Mouse (Mus musculus) thymus, postnatal 0 days (tissue): ENCODE data around the gene Polr3g. TPM values are rescaled to one million over a fixed set of nuclear protein-coding genes. Genes with fewer than 3 reads are reported as not detected.
"Not testable (repeated sequence)": the region's sequence is repeated elsewhere in the genome, so short reads cannot be mapped to it uniquely, and the experiment has no call there.

Source experiments
- DNase-seq: peaks from one replicate; pipeline ENCODE4 v3.0.0-alpha.2; 2015; ENCODE audit warnings: low spot score
- polyA plus RNA-seq: library from polyadenylated mRNA; unstranded; fragments of >200 nt; fragmentation: Nextera tagmentation; extraction: Ambion mirVana; gene quantifications from 2 replicates; pipeline ENCODE4 v1.2.1, GENCODE M21; 2015

Polr3g gene
- polyA plus RNA-seq, 1 experiment from 2014 or later = 12.8 TPM

DNA sequence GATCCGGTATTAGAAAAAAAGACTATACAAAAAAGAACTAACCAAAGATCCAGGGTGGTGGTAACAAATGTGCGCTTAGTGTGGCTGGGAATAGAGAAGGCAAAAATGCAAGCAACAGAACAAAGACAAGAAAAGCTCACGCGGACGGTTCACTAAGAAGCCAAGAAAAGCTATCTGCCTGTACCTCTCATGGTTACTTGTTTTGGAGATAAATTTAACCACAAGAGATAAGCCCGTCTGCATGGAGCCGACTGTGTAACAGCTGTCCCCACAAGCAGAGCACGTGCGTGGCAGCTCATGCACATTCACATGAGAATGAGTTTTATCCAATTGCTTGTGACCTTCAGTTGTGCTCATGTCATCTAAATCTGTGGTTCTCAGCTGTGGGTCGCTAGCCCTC lies 20.3 kb downstream of the Polr3g start:
- peak; percentile 68 for DNase-seq

GRCm38 (mm10) chr13:81689587-81689986 lies 21.2 kb downstream of the Polr3g start:
- DNase-seq = no peak

DNA sequence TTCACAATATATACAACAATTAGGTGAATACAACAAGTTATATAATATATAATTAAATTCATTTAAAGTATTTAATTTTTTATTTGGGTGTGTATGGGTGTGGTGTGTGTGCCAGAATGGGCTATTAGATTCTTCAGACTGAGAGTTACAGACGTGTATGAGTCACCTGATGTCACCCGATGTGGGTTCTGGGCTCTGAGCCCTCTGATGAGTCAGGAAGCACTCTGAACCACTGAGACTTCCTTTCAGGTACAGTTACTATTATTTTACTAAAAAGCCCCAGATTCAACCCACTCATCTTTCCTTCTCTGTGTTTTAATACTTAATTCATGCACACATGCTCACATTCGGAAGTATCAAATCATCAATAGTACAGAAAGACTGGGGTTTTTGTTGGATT lies 25.9 kb downstream of the Polr3g start:
- no peak for DNase-seq

DNA sequence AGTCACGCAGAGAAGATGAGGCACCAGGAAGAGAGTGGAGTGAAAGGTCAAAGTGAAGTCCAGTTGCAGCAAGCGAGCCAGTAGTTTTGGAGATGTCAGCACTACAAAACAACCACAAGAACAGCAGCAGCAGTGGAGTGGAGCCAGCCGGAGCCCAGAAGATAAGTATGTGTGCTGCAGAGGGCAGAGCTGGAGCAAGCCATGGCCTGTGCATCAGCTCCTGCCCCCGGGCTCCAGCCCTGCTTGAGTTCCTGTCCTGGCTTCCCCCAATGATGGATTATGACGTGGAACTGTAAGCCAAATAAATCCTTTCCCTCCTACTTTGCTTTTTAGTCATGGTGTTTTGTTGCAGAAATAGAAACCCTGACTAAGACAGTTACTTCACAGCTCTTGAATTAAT lies 26.6 kb downstream of the Polr3g start:
- DNase-seq = no peak

DNA sequence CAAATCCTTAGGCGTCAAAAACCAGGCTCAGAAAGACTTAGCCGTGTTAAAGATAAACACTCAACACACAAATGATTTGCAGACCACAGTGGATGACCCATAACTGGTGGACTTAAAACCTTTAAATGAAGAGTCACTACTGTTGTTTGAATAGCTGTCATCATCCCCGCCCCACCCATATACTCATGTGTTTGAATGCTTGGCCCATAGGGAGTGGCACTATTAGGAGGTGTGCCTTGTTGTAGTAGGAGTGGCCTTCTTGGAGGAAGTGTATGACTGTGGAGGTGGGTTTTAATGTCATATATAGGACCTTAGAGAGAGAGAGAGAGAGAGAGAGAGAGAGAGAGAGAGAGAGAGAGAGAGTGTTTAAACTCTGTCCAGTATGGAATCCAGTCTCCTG lies 27.7 kb downstream of the Polr3g start:
- DNase-seq = no peak

- peak; percentile 34 for DNase-seq
Measured at GRCm38 (mm10) chr13:81675333-81675732, 35.5 kb downstream of the Polr3g start.

DNA sequence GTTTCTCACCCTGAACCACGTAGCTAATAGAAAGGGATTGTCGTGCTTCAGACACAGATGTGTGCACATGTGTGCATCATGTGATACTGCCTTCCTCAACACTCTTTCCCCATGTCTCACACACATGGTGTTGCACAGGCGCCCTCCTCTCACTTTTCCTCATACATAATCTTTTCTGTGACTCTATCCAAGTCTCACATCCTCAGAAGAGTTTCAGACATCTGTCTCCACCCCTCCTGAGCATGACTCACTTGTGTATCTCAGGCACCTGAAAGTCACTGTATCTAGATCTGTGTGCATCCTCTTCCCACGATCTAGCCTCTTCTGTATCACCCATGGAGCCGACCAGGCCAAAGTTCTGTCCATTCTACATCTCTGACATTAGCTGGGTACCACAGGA lies 43.1 kb downstream of the Polr3g start:
- DNase-seq = no peak

- no peak for DNase-seq
Measured at GRCm38 (mm10) chr13:81664331-81664698, 46.5 kb downstream of the Polr3g start.

DNA sequence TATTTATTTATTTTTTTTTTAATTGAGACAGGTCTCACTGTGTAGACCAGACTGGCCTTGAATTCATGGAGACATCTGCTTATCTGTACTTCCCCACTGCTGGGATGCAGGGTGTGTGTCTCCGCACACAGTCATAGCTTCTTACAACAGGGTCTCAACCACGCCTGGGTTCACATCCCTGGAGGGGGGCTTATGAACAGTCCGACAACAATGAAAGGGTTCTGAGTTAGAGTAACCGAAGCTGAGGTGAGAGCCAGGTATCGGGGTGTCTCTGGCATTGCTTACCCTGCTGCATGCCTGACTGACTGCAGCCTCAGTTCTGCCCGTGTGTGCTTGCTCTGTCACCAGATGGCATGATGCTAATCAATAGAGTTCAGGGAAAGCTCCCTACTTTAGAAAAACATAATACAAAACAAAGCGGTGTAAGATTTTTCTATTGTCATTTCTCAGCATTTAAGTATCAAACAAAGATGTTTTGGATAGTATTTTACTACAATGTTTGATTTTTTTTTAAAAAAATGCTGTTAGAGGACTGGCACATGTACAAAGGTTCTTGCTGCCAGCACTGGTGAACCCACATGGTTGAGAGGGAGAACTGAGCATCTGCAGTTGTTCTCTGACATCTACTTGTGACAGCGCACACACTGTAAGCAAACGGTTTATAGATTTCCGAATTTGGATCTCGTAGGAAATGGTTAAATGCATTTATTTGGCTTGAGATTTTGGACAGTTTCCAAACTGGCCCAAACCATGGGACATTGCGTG lies 47.1 kb downstream of the Polr3g start:
- DNase-seq = no peak

DNA sequence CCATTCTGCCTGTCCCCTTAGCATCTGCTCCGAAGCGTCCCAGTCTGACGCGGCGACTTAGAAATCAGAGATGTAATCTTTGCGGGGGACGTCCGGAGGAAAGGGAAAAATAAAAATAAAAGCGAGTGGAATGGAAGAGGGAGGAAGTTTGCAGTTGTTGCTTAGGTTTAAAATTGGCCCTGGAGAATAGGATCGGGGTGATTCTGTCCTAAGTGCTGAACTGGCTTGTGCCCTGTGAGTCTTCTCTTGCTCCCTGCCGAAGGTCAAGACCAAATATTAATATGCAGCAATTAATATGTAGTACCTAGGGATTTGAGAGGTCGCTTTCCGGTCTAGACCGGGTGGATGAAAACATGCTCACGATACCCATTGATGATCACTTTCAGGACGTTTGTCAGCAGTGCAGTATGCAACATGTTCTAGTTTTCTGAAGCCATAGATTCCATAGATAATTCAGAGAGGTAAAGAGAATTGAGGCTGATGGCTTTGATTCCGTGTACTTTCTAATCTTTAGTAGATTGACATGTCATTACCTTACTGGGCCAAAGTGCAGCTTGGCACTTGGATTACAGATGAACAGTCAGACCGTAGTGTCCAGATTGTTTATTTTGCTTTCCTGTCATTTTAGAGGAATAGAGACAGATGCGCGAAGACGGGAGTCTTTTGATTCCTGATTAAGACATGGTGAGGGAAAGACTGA lies 52.6 kb downstream of the Polr3g start:
- peak; percentile 15 for DNase-seq

DNA sequence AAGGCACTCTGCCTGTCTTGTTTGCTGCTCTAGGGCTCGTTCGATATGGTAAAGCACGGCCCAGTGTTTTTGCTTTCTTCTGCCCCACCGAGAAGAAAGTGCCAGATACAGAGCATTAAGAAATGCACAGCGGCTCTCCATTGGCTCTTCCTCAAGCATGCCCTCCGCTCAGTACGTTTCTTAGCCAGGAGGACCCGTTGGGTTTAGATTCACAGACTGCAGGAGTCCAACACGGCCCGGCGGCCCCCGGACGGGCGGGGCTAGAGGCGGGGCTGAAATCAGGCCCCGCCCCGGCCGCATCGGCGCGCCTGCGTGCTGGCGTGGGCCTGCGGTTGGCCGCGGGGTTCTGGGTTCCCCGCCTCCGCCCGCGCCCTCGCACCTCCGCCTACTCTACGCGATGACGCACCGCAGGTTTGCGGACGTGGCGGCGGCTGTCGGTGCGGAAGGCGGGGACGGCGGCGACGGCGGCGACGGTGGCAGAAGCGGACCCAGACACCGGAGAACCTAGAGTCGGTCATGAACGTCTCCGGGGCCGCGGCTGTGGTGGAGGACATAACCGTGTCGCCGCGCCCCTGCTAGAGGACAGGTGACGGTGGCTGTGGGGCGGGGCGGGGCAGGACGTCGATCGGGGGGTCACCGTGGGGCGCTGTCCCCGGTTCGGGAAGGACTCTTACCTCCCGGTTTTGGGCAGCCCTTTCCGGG lies 53.3 kb downstream of the Polr3g start, which contains the start of gene Lysmd3:
TSS of gene Lysmd3 (plus strand) at position 313 of the 702 bp plus-strand sequence.
- DNase-seq = peak; percentile 92

DNA sequence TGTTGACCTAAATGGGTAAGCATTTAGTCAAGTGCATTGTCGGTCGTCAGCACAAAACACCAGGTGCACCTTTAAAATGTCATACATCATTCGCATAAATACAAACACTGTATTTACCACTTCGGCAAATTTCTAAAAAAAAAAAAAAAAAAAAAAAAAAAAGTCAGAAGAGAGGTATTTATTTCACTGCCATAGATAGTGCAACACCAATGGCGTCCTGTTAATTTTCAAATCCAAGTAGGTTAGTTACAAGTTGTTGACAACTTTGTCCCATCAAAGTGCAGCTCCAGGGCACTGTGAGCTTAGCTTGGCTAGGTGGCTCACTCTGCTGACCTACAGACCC lies 53.8 kb downstream of the Polr3g start:
- DNase-seq = no peak

- DNase-seq = no peak
Measured at GRCm38 (mm10) chr13:81656091-81656850, 54.5 kb downstream of the Polr3g start.

DNA sequence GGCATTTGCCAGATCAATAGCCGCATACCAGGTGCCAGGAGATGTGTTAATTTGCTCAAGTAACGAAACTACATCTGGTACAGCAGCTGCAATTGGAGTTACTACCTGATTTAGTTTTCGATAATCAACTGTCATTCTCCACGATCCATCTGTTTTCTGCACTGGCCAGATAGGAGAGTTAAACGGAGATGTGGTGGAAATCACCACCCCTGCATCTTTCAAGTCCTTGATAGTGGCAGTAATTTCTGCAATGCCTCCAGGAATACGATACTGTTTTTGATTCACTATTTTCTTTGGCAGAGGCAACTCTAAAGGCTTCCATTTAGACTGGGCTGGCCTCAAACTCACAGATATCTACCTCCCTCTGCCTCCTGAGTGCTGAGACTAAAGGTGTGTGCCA lies 60.4 kb downstream of the Polr3g start:
- not testable (repeated sequence) for DNase-seq

DNA sequence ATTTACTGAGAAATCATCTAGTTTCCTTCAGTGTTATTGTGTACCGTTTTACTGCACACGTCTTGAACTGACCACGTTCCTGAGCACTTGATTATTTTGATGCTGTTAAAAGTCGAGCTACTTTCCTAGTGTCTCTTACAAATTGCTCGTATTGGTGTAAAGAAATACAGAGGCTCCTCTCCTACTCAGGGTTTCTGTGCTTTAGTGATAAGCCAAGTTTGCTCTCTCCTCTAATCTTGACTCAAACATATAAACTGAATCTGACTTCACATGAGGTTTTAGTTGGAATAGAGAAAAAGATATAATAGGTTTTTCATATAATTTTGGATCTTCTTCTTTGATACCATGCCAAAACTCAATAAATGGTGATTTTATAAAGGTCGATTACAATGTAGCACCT lies 64.5 kb downstream of the Polr3g start:
- no peak for DNase-seq

DNA sequence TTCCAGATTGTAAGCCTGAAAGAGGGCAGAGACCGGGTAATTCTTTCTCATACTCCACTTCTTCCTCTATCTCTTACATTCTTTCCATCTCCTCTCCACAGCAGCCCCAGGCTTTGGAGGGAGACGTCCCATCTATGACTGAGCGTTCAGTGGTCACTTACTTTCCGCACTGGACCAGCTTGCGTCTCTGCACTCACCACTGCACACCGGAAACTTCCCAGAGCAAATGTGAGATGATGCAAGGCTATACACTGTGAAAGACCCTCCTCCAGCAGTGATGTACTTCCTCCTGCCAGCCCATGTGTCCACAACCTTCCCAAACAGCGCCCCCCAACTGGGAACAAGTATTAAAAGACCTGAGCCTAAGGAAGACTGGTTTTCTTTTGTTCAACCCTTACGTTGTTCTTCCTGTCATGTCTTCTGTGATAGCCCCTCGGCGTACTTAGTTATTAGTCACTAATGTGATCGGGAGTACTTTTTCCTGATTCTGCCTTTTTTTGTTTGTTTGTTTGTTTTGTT lies 66.7 kb downstream of the Polr3g start:
- no peak for DNase-seq

GRCm38 (mm10) chr13:81642491-81643149 lies 68.2 kb downstream of the Polr3g start:
- DNase-seq = no peak

DNA sequence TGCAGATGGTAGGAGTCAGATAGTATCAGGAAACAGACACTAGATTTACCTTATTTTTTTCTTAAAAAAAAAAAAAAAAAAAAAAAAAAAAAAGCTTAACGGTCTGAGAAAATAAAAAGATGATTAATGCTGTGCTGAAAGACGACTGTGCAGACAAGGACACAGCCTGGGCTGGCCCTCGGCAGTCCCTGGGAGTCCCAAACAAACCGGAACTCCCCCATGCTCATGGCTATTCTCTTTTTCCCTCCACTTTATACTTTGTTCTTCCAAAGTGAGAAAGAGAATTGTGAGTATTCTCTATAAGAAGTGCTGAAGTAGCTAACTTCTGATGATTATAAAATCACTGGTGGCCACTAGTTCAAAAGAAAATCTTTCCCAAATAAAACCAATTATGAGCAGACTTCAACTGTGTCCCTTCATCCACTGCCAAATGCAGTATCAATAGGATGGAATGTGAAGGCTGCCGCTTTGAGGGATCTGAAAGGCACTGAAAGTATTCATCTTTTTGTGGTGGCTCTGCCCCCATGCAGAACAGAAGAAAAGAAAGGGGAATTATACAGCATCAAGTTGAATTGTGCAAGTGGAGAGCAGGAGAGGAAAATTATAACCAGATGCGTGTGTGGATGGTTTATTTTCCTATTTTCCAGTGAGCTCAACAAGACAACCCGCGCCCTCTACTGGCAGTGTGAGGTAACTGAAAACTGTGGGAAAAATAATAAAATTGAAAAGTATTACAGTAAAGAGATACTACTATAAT lies 69.3 kb downstream of the Polr3g start:
- DNase-seq = peak; percentile 38

DNA sequence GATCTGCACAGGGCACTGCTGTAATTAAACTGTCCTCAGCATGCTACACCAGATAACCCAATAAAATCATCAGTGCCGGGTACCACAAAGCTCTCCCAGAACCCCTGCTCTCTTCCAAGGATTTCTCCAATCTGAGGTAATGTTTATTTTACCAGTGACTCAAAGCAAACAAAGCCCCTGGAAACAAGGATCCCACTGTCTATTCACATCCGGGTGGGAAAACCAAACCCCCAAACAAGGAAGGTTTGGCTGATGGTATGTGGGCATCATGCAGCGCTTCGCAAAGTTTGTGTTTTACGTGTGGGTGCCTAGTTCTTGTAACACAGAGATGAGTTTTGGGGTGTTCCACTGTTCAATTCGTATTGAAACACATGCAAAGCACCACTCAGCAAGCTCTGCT lies 69.9 kb downstream of the Polr3g start:
- no peak for DNase-seq

DNA sequence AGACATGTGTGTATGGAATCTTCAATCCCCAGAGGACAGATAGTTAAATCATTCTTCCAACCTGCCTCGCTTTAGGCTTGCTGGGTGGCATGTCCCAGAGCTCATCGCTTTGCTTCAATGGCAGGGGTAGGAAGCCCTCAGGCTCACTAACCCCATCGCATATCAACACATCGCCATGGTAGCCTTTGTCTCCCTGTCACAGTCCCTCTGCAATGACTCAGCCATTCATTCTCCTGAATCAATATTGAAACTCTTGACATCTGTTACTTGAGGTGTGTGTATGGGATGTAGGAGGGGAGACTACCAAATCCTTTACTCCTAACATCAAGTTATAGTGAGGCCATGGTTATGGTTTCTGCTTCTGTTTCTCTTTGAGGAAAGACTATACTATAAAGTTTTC lies 71.2 kb downstream of the Polr3g start:
- no peak for DNase-seq
